Mouse (Mus musculus) layer of hippocampus, adult 18-20 months (tissue): Measurements from ENCODE around the gene Galnt2. TPM values are rescaled to one million over a fixed set of nuclear protein-coding genes. Genes with fewer than 3 reads are reported as not detected.

Source experiments
- DNase-seq, 2 experiments: peaks; one replicate each; pipeline ENCODE4 v3.0.0; 2022; ENCODE audit warnings: low spot score in 2 of 2
- total RNA-seq, 2 experiments: library from RNA; stranded (reverse); gene quantifications; 2 replicates each; pipeline ENCODE4 v1.2.3; 2021

The Galnt2 gene
- total RNA-seq, 2 experiments from 2014 or later = 41.5 to 48.8 TPM

DNA sequence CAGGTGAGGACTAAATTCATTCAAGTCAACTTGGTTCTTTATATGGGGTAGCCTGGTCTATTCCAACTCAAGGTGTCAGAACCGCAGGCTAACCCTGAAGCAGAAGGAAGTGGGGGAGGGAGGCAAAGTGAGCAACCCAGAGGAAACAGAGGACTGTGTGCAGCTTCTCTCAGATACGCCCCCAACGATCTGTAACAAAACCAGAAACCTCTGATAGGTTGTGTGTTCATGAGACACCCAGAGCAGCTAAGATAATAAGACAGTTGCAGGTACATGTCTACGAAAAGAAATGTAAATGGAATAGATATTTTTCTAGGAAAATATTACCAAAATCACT, 88.1 kb downstream of the Galnt2 start:
- no peak for DNase-seq

GRCm38 (mm10) chr8:124321227-124321840, 90.1 kb downstream of the Galnt2 start:
- DNase-seq = peak in 1 of 2 experiments; percentile 21

DNA sequence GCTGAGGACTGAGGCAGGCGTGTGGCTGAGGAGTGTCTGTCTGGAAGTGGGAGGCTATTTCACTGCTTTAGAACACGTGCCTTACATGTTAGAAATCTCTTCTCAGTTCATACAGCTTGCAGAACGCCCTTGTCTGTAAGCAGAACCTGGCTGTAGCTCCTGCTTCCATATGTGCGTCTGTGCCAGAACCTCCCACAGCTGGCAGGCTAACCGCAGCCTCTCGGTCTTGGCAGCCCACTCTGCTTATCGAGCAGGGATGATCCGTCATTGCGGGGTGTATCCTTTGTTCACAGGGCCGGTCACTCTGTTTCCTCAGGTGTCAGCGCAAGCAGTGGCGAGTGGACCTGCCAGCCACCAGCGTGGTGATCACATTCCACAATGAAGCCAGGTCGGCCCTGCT, 92.2 kb downstream of the Galnt2 start:
- peak in 1 of 2 experiments; percentile 27 for DNase-seq

- DNase-seq = no peak
These were observed 97.1 kb downstream of the Galnt2 start for GRCm38 (mm10) chr8:124328259-124328658.

GRCm38 (mm10) chr8:124329690-124330089, 98.5 kb downstream of the Galnt2 start:
- DNase-seq = no peak

GRCm38 (mm10) chr8:124330433-124330832, 99.2 kb downstream of the Galnt2 start:
- no peak for DNase-seq

DNA sequence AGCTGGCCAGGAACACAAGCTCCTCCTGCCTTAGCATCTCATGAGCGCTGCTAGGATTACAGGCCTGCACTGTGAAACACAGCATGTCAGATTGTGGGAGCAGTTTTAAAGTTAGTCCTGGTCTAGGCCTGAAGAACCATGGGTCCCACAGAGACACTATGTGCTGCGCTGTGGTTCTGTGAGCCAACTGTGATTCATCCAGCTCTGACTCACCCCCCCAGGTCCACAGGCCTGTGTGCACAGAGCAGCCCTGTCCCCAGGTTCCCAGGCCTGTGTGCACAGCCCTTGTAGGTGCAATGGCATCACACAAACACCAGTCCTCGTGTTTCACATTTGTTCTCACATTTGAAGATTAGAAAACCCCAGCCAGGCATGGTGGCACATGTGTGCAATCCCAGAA, 99.9 kb downstream of the Galnt2 start:
- no peak for DNase-seq

- no peak for DNase-seq
These were observed 100.5 kb downstream of the Galnt2 start for GRCm38 (mm10) chr8:124331706-124332105.

DNA sequence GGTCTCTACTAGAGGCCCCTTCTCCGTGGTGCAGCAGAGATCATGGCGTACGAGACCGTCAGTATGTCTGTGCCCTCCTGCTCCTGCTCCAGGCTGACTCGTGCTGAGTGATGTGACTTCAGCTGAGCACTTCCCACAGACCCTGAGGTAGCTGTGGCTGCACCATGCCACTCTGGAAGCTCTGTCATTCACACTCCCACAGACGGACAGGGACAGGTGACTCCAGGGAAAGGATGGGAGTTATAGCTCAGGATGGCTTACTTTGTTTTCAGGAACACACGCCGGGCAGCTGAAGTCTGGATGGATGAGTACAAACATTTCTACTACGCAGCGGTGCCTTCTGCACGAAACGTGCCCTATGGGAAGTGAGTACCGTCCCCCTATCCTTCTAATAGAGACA, 105.1 kb downstream of the Galnt2 start:
- DNase-seq = no peak

- no peak for DNase-seq
These were observed 108.6 kb downstream of the Galnt2 start for GRCm38 (mm10) chr8:124339742-124340141.

DNA sequence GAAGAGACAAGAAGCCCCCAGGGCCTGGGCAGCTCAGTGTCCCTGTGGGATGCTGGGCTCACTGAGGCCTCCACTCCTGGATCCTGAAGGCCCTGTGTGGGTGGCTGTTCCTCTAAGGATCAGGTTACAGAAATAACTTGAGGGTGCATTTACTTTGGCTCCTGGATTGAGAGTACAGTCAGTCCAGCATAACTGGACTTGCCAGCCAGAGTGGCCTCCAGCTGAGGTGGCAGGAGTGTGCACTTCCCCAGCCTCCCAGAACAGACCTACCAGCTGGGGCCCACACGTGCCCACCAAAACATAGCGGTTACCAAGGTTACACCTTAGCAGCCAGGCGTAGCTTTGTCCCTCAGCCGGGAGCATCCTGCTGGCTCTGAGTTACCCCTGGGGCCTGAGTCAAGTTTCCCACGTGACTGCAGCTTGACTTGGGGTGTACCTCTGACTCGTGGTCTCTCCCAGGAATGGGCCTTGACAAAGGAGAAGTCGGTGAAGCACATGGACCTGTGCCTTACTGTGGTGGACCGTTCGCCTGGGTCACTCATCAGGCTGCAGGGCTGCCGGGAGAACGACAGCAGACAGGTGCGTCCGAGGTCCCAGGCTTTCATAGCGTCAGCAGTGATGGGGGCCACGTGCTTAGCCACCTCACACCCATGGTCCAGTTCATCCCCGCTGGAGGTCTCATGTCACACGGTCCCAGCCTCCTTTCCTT, 109.3 kb downstream of the Galnt2 start:
- DNase-seq = no peak

- DNase-seq = no peak
These were observed 112.0 kb downstream of the Galnt2 start for GRCm38 (mm10) chr8:124343151-124343550.

- no peak for DNase-seq
These were observed 112.8 kb downstream of the Galnt2 start for GRCm38 (mm10) chr8:124343991-124344390.

DNA sequence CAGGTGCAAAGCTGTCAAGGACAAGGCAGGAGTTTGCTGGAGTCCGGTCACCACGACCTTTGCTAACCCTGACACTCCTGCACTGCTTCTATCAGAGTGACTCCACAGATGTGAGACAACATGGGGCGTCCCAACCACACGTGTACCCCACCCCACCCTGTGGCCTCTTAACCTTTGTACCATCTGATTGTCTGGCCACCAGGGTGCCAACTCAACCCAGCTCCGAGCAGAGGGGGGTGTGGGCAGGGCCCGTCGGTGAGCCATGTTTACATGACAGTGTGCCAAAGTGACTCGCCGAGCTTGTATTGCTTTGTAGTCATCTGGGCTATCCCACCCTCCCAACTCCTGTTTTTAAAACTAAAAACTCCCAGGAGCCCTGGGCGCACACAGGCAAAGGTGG, 113.9 kb downstream of the Galnt2 start:
- DNase-seq = no peak

DNA sequence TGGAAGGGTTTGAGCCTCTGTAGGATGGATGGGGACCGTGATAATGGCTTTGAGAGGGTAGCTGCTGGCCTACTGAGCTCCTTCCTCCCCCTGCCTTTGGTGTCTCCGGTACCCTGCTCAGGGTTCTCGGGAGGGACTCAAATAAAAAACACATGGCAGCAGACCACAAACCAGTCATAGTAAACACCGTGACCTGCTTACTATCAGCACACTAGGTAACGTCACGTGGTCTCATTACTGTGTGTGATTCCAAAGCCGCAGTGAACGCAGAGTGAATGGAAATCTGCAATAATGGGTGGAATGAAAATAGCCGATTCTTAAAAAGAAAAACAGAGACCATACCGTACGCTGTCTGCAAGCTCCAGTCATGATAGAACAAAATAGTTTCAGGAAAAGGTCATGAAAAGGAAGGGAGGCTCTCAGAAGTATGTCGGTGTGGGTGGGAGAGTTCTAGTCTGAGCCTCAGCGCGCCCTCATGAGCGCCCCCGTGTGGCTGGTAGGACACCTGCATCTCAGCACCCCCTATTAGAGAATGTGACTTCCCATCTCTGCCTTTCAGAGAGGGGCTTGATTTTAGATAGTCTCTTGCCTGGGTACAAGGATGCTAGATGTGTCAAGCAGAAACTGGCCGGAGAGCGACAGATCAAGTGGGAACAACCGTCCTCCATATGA, 115.8 kb downstream of the Galnt2 start:
- DNase-seq = peak in 1 of 2 experiments; percentile 72

DNA sequence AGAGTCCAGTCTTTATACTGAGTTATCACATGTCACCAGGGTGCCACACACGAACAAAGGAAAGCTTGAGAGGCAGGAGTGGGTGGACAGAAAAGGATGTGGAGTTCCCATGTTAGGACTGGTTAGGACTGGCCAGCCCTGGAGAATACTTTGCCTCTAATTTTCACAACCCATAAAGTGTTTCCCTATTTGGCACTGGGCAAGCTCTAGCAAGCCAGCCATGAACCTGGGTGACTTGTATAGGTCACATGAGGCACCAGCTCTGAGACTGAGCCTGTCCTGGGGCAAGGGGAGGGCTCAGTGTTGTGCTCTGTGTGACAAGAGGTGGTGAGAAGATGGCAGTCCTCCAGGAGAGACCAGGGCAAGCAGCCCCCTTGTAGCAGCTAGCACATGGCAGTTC, 116.9 kb downstream of the Galnt2 start:
- DNase-seq = no peak

- DNase-seq = peak; percentile 73 to 89
These were observed 118.5 kb downstream of the Galnt2 start for GRCm38 (mm10) chr8:124349663-124350062.

- no peak for DNase-seq
These were observed 120.4 kb downstream of the Galnt2 start for GRCm38 (mm10) chr8:124351636-124352035.

GRCm38 (mm10) chr8:124360911-124361310, 129.7 kb downstream of the Galnt2 start:
- DNase-seq = no peak

DNA sequence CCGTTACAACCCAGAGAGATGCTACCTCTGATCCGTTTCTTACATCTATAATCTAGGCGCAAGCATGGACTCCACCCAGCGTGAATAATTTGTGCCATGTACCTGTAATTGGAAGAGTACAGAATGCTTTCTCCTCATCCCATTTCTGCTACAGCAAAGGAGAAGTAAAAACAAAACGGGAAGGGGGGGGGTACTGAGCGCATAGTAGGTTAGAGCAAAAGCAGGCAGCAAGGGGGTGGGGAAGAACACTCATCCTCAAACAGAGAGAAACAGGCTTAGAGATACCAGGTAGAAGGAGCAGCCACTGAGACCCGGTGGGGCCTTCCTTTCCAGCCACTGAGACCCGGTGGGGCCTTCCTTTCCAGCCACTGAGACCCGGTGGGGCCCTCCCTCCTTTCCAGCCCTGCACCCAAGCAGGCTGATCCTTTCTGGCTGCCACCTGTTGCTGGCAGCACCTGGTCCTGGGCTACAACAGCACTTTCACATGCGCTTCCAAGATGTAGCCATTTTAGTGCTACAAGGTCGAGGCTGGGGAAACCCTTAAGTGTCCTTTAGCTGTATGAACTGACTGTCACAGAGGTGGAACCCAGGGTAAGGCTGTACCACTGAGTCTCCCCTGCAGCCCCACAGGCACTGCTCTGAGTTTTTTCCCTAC, 130.7 kb downstream of the Galnt2 start:
- DNase-seq = no peak

DNA sequence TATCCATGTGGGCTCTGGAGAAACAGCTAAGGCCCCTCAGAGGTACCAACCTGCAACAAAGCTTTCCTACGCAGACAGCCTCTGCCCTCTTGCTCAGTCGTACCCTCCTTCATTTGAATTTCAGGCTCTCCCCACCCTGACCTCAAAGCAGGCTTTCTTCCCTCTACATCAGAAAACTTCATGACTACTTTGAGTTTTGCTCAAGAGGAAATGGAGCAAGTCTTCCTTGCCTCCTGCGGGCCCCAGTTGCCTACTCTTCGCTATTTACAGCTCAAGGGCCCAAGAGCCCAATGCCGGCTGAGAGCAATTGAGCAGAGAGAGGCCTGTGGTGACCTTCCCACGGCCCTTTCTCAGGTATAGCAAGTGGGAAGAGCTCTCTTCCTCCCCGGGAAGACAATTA, 131.4 kb downstream of the Galnt2 start:
- DNase-seq = no peak

- no peak for DNase-seq
These were observed 132.1 kb downstream of the Galnt2 start for GRCm38 (mm10) chr8:124363337-124363736.
